Mouse (Mus musculus) G1E-ER4 (cell line): ENCODE results near the gene Pnldc1. TPM values are rescaled to one million over a fixed set of nuclear protein-coding genes. Genes with fewer than 3 reads are reported as not detected.

Experiments used
- GATA1 ChIP-seq: IDR thresholded peaks from one replicate; pipeline ENCODE4 v1.8.0; 2012; ENCODE audit warnings: low read length, inconsistent platforms
- polyA plus RNA-seq: library from polyadenylated mRNA; stranded (reverse); fragments of >175 nt; gene quantifications from 2 replicates; pipeline ENCODE4 v1.2.3, GENCODE M21; 2012

The Pnldc1 gene
- polyA plus RNA-seq, 1 experiment, result not detected

GRCm38 (mm10) chr17:12843826-12844225 is 66.2 kb downstream of the Pnldc1 start:
- no peak for TF ChIP-seq GATA1

DNA sequence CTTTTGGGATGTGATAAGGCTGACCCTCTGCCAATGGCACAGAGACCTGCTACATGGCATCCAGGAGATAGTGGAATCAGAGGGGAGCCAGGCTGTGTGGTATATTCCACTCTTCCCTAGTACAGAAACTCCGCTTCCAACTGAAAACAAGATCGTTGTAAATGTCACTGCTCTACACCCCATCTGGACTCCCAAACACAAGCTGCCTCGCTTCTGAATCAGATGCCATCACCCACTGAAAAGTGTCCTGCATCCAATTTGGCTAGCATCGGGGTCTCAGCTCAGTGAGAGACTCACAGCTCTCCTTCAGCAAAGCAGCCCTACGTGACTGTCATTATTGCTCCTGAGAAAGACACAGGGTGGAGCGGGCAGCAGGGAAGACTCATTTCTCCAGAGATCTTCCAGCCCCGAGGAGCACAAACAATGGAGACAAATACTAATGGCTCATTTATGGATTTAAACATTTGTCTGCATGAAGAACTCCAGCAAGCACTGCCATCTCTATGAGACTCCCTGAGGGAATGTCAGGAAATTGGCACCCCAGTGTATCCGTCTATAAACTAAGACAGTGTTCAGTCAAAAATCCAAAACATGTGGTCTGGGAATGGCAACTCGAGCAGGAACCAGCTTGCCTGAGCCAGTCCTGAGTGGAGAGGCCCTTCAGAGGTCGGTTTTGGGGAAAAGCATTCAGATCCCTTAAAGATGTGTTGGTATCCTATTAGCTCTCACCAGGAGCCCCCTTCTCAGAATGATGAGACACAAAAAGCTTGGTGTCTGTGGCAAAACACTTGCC is 70.4 kb downstream of the Pnldc1 start:
- no peak for TF ChIP-seq GATA1

Other genes with a start within 250 kb of the Pnldc1 start
- not detected in 2 replicates for gene Slc22a1, start 234.4 kb downstream of the Pnldc1 start, polyA plus RNA-seq
- 7.4 and 7.5 TPM in 2 replicates for gene Igf2r, start 140.6 kb downstream of the Pnldc1 start, polyA plus RNA-seq
- not detected in 2 replicates for gene Mas1, start 42.1 kb downstream of the Pnldc1 start, polyA plus RNA-seq
- not detected in 2 replicates for gene Mrgprh, start 34.2 kb downstream of the Pnldc1 start, polyA plus RNA-seq
- 23.7 and 53.6 TPM in 2 replicates for gene Tcp1, start 5.5 kb upstream of the Pnldc1 start, polyA plus RNA-seq
- gene Mrpl18, start 6.1 kb upstream of the Pnldc1 start, polyA plus RNA-seq, result 64.7 and 118 TPM in 2 replicates
- 0.05 TPM in 1 of 2 replicates, not detected in the other for gene Acat3, start 30.4 kb upstream of the Pnldc1 start, polyA plus RNA-seq
- 20.6 and 26.4 TPM in 2 replicates for gene Acat2, start 50.5 kb upstream of the Pnldc1 start, polyA plus RNA-seq
- 37.2 and 50.4 TPM in 2 replicates for gene Wtap, start 83.9 kb upstream of the Pnldc1 start, polyA plus RNA-seq
- 554 and 793 TPM in 2 replicates for gene Sod2, start 96.6 kb upstream of the Pnldc1 start, polyA plus RNA-seq
- not detected in 2 replicates for gene Gpr31b, start 142.1 kb upstream of the Pnldc1 start, polyA plus RNA-seq
- gene Tcp10b, start 150.9 kb upstream of the Pnldc1 start, polyA plus RNA-seq, result not detected in 2 replicates
- not detected in 2 replicates for gene Unc93a, start 221.6 kb upstream of the Pnldc1 start, polyA plus RNA-seq